Mouse (Mus musculus) layer of hippocampus, adult 2 months (tissue): ENCODE data around the gene Wdr93. TPM values are rescaled to one million over a fixed set of nuclear protein-coding genes. Genes with fewer than 3 reads are reported as not detected.

Experiments used
- DNase-seq, 2 experiments: peaks; one replicate each; pipeline ENCODE4 v3.0.0; 2022; ENCODE audit warnings: low spot score in 2 of 2
- H3K27ac ChIP-seq: fragments of 200-600 bp; 2 replicates; pipeline ENCODE4 v1.8.1; 2022
- H3K4me3 ChIP-seq: fragments of 200-600 bp; 2 replicates; pipeline ENCODE4 v1.8.1; 2022; ENCODE audit warnings: mild to moderate bottlenecking
- CTCF ChIP-seq: fragments of 200-600 bp; conservative IDR thresholded peaks from 2 replicates; pipeline ENCODE4 v1.8.1; 2022; ENCODE audit warnings: antibody characterized with exemption, mild to moderate bottlenecking, moderate library complexity
- total RNA-seq, 2 experiments: library from RNA; stranded (reverse); gene quantifications; 2 replicates each; pipeline ENCODE4 v1.2.3; 2021

Wdr93 gene
- total RNA-seq, 2 experiments from 2014 or later = 0.36 TPM; not detected in 1

DNA sequence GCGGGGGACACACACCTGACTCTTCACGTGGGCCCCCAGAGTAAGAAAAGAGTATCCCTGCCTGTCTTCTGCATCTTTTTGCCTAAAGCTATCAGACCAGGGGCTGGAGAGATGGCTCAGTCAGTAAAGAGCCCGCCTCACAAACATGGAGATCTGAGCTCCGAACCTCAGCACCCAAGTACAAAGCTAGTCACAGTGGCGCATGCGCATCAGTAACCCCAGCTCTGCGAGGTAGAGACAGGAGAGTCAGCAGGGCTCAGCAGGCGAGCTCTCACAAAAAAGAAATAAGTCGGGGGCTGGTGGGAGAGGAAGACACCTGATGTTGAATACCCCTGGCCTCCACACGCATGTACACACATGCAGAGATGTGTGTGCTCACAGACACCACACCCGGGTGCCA, 77.0 kb downstream of the Wdr93 start:
- Histone ChIP-seq H3K4me3 (no peak overlapping the region), H3K27ac (no peak overlapping the region)
- no peak for TF ChIP-seq CTCF
- DNase-seq = no peak

DNA sequence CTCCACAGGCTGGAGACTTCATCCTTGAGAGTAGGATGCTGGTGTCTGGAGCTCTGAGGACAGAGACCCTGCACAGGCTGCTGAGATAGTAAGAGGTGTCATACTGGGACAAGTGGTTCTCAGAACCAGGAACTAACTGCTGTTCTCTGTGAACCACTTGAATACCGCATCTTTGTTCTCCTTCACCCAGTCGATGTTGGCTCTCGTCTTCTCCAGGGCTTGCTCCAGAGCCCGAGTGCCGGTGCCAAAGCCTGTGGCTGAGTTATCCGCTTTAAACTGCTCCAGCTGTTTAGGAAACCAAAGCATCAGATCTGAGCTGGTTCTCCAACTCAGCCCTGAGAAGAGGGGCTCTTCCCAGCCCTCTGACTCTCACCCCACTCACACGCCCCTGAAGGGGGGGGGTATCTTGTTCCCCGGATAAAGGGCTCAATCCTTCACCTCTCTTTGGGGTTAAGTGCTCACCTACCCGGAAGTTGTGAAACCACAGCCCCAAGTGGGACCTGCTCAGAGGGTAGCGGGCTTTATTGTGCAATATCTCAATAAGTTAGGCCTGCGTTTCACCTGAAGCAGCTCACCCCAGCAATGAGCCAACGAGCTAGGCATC, 79.2 kb downstream of the Wdr93 start:
- no peak for TF ChIP-seq CTCF
- Histone ChIP-seq H3K4me3 (no peak overlapping the region), H3K27ac (no peak overlapping the region)
- no peak for DNase-seq

DNA sequence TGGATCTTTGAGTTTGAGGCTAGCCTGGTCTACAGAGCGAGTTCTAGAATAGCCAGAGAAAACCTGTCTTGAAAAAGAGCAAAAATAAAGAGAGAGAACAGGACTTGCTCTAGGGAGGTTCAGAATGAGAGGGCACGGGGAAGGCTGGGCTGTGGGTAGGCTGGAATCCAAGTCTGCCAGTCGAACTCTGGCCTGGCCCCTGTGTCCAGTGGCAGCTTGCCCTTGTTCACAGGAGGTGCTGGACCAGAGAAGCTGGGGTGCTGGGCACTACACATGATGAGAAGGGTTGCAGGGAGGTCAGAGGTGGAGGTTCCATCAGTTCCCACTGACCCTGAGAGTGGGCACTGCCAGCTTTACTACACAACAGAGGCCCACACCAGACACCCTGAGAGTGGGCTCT, 85.4 kb downstream of the Wdr93 start:
- H3K4me3 ChIP-seq = no peak overlapping the region
- no peak for DNase-seq
- H3K27ac ChIP-seq = no peak overlapping the region
- TF ChIP-seq CTCF = no peak

DNA sequence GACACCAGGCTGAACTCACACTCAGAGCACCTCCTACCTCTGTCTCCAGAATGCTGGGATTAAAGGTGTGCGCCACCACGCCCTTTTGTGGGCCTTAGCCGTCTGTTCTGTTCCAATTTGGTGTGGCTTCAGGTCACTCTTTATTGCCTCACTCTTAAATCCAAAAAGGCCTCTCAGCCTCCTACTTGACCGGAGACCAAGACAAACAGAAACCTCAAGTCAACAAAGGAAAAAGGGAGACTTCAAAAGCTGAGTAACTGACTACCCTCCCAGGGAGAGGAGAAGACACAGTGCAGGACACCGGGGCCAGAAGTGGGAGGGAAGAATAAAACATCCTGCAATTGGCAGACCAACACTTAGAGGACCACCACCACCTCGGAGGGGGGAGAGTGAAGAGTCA, 88.2 kb downstream of the Wdr93 start:
- DNase-seq = no peak
- Histone ChIP-seq H3K4me3 (no peak overlapping the region), H3K27ac (no peak overlapping the region)
- TF ChIP-seq CTCF = no peak

DNA sequence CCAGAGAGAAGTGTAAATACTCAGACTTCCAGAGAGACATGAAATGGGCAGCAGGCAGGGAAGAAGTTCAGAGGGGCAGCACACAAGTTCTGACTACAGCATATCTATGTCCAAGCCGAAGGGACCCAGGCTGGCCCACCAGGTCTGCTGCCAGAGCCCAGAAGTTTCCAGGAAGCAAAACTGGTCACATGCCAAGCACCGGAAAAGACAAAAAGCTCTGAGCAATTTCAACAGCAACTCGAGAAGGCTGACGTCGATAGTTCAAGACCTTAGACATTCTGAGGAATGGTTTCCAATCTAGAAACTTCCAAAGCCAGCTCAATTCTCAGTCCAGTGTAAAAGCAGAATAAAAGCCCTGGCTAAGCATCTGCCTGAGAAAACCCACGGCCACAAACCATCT, 88.6 kb downstream of the Wdr93 start:
- no peak for TF ChIP-seq CTCF
- no peak for DNase-seq
- H3K27ac ChIP-seq = no peak overlapping the region
- no peak overlapping the region for H3K4me3 ChIP-seq

DNA sequence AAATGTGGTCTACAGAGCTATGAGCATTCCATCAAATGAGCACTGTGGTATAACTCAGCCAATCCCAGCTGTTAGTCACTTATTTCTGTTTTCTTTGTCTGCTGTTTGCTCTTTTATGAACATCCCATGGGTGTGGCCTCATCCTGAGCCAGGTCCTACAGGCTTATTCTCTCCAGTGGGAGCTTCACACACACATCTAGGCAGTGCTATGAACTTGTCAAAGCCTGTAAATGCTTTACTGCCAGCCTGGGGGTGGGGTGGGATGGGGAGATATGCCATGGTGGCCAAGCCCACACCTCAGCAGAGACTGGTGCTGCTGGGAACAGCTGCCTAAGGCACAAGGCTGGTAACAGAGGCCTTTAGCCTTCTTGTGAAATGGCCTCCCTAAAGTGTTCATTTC, 90.0 kb downstream of the Wdr93 start:
- Histone ChIP-seq H3K27ac (no peak overlapping the region), H3K4me3 (no peak overlapping the region)
- TF ChIP-seq CTCF = no peak
- DNase-seq = no peak

DNA sequence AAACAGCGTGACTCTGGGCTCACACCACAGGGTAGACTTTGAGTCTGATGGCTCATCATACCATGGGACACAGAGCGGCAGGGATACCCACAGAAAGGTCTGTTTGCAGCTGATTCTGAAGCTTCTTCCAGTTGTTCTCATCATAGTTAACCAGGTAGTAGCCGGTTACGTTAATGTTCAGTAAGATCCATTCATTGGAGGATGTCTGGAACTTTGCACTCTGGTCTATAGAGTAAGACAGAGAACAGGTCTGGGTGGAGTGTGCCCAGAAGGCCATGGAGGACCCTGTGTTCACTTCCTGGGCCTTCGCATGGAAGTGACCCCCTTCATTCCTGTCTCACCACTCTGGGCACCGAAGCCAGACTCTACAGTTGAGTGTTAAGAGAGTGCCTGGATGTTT, 92.2 kb downstream of the Wdr93 start:
- TF ChIP-seq CTCF = no peak
- no peak for DNase-seq
- Histone ChIP-seq H3K4me3 (no peak overlapping the region), H3K27ac (no peak overlapping the region)

Other genes starting within 250 kb of the Wdr93 start
- 1 to 10 TPM; 1.1 to 1.2 TPM for gene Rhcg, start 125.5 kb upstream of the Wdr93 start, total RNA-seq
- under 1 TPM; 0.12 to 0.23 TPM for gene Ticrr, start 83.0 kb upstream of the Wdr93 start, total RNA-seq
- 1 to 10 TPM; 2.0 to 2.4 TPM for gene Kif7, start 27.4 kb upstream of the Wdr93 start, total RNA-seq
- gene Plin1, start 10.3 kb upstream of the Wdr93 start, total RNA-seq = under 1 TPM; 0.26 to 0.27 TPM
- gene Pex11a, start within 50 bp of the Wdr93 start, total RNA-seq = 10 to 100 TPM; 12.1 to 13.2 TPM
- under 1 TPM in 1 of 2 experiments, not detected in 1; 0.64 TPM for gene Mesp1, start 50.6 kb downstream of the Wdr93 start, total RNA-seq
- gene Mesp2, start 67.6 kb downstream of the Wdr93 start, total RNA-seq = 1 to 10 TPM; 1.4 to 2.1 TPM
- gene Anpep, start 117.9 kb downstream of the Wdr93 start, total RNA-seq = 1 to 10 TPM; 3.3 to 4.7 TPM
- 10 to 100 TPM; 47.4 to 49.8 TPM for gene Ap3s2, start 177.5 kb downstream of the Wdr93 start, total RNA-seq
- gene Arpin, start 192.2 kb downstream of the Wdr93 start, total RNA-seq = 10 to 100 TPM; 13.4 TPM